Mouse (Mus musculus): ENCODE results near the gene Myo6. TPM values are rescaled to one million over a fixed set of nuclear protein-coding genes. Genes with fewer than 3 reads are reported as not detected.
A peak's percentile ranks its signal among the peaks of the same experiment; 100 is the strongest.

The Myo6 gene
- polyA plus RNA-seq, 1 experiment from 2014 or later: 15.2 TPM

DNA sequence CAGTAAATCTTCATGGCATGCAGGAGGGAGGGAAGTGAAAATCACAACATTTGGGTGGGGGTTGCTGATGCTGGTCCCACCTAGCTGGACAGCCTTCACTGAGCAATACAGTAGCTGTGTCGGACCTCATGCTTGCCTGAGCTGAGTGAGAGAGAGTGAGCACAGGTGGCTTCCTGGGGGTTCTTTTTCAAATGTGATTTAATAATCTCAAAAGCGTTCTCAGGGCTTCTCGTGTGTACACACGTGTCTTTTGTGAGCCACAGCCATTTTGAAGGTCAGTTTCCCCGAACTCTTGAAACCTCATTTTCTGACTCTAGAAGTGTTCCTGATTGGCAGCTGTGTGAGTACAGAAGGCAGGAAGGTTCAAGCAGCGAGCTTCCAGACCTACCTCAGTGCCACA is 177.7 kb downstream of the Myo6 start:
- Histone ChIP-seq H3K4me3 (ENCODE audit: control insufficient read depth in 1 of 2, insufficient read depth in 1 of 2, low read depth in 1 of 2, low read length in 2 of 2) (no peak overlapping the region), H3K27me3 (ENCODE audit: control insufficient read depth, insufficient read depth, low read length) (no peaks in the 10 kb centered on the region), H3K36me3 (ENCODE audit: control insufficient read depth, insufficient read depth, low read length) (no peaks in the 10 kb centered on the region), H3K9me3 (ENCODE audit: control insufficient read depth, low read length) (no peaks in the 10 kb centered on the region), H3K4me1 (ENCODE audit: control insufficient read depth in 2 of 2, insufficient read depth in 2 of 2, low read length in 2 of 2) (no peaks in the 10 kb centered on the region), H3K27ac (replicated peaks in 1 of 2; ENCODE audit: control insufficient read depth in 1 of 2, insufficient read depth in 1 of 2, low read depth in 2 of 2, low read length in 2 of 2) (no peak overlapping the region), H3K9ac (ENCODE audit: low read length) (no peak overlapping the region), H3K4me2 (ENCODE audit: low read length) (no peak overlapping the region)
- WGBS: 89% methylated on average over 6 of the region's 6 CpGs
- ATAC-seq (ENCODE audit: insufficient number of reproducible peaks, insufficient read depth, low FRiP score, low read depth): no peak

DNA sequence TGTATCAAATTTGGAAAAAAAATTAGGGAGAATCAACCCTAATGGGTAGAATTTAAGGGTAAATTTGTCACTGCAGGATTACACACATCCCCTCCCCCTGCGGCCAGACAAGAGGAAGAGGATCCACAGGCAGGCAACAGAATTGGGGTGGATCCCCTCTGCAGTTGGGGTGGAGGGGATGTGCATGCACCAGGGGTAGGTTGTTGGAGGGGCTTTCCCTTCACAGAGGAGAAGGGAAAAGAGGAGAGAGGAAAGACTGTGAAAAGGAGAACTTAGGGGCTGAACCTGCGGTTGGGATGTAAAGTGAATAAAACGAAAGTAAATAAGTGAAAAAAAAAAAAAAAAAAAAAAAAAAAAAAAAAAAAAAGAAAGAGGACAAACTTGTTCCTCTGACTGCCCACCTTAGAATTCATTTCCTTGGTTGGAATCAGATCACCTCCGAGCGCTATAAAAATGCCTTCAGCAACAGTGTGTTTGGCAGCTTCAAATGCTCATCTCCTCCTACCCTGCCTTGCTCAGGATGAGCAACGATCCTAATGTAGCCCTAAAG is 179.7 kb downstream of the Myo6 start:
- H3K36me3 ChIP-seq (ENCODE audit: control insufficient read depth, insufficient read depth, low read length): no peaks in the 10 kb centered on the region
- H3K27me3 ChIP-seq (ENCODE audit: control insufficient read depth, insufficient read depth, low read length): no peaks in the 10 kb centered on the region
- no peak overlapping the region for H3K27ac ChIP-seq (replicated peaks in 1 of 2; ENCODE audit: control insufficient read depth in 1 of 2, insufficient read depth in 1 of 2, low read depth in 2 of 2, low read length in 2 of 2)
- no peak overlapping the region for H3K9ac ChIP-seq (ENCODE audit: low read length)
- H3K4me1 ChIP-seq (ENCODE audit: control insufficient read depth in 2 of 2, insufficient read depth in 2 of 2, low read length in 2 of 2): no peaks in the 10 kb centered on the region
- no peak overlapping the region for H3K4me3 ChIP-seq (ENCODE audit: control insufficient read depth in 1 of 2, insufficient read depth in 1 of 2, low read depth in 1 of 2, low read length in 2 of 2)
- no peak for ATAC-seq (ENCODE audit: insufficient number of reproducible peaks, insufficient read depth, low FRiP score, low read depth)
- WGBS: 85% methylated on average over 6 of the region's 6 CpGs
- H3K9me3 ChIP-seq (ENCODE audit: control insufficient read depth, low read length): no peaks in the 10 kb centered on the region
- H3K4me2 ChIP-seq (ENCODE audit: low read length): no peak overlapping the region

DNA sequence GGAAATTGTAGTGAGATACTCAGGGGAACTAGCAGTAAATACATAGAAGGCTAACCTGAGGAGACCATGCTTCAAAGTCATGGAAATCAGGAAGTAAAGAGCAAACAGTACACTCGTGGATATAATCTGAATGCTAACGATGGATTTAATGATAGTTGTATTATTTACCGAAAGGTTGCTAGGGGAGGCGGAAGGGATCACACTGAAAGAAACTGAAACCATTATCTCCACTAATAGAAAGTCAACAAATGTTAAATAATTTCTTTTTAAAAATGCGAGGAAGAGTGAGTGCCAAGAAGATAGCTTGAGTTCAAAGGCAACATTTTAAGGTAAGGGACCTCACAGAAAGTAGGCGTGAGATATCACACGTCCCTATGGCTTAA is 186.5 kb downstream of the Myo6 start:
- Histone ChIP-seq H3K27ac (replicated peaks in 1 of 2; ENCODE audit: control insufficient read depth in 1 of 2, insufficient read depth in 1 of 2, low read depth in 2 of 2, low read length in 2 of 2) (no peak overlapping the region), H3K4me3 (ENCODE audit: control insufficient read depth in 1 of 2, insufficient read depth in 1 of 2, low read depth in 1 of 2, low read length in 2 of 2) (no peak overlapping the region), H3K9me3 (ENCODE audit: control insufficient read depth, low read length) (0 out of 2 replicates have a peak, but pooled peaks cover 3% of the 10 kb centered on the region), H3K4me2 (ENCODE audit: low read length) (peak overlapping the region; percentile 14; the same call in 1 of the 2 replicates), H3K36me3 (ENCODE audit: control insufficient read depth, insufficient read depth, low read length) (no peaks in the 10 kb centered on the region), H3K4me1 (ENCODE audit: control insufficient read depth in 2 of 2, insufficient read depth in 2 of 2, low read length in 2 of 2) (no peaks in the 10 kb centered on the region), H3K9ac (ENCODE audit: low read length) (no peak overlapping the region), H3K27me3 (ENCODE audit: control insufficient read depth, insufficient read depth, low read length) (no peaks in the 10 kb centered on the region)
- ATAC-seq (ENCODE audit: insufficient number of reproducible peaks, insufficient read depth, low FRiP score, low read depth): no peak
- 66% methylated on average over 7 of the region's 7 CpGs for WGBS

DNA sequence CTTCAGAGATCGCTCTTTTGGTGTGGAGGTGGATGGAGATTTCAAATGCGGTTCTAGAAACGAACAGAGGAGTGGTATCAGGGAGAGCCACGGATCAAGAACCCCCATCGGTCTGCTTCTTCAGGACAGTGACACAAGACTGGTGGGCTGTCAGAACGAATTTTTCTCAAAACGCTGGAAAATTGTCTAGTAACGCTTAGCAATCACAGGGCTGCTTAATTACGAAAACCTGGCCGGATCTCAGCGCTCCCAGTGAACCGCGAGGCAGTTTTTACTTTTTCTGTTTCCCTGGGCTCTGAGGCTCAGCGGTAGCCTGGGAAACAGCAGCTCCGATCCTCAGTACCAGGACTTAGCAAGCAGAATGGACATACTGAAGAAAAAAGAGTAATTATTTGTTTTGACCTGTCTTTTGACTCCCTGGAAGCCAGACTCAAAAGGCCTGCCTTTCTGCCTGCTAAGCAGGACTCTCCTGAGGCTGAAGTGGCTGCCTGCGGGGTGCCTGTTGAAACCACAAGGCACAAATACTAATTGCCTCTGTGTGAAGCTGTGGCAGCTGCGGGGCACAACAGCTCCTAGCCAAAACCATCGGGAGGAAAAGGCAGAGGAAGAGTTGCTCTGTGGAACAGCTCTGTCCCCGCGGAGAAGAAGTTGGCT is 187.0 kb downstream of the Myo6 start:
- no peak overlapping the region for H3K27ac ChIP-seq (replicated peaks in 1 of 2; ENCODE audit: control insufficient read depth in 1 of 2, insufficient read depth in 1 of 2, low read depth in 2 of 2, low read length in 2 of 2)
- no peak for ATAC-seq (ENCODE audit: insufficient number of reproducible peaks, insufficient read depth, low FRiP score, low read depth)
- no peaks in the 10 kb centered on the region for H3K27me3 ChIP-seq (ENCODE audit: control insufficient read depth, insufficient read depth, low read length)
- H3K4me1 ChIP-seq (ENCODE audit: control insufficient read depth in 2 of 2, insufficient read depth in 2 of 2, low read length in 2 of 2): no peaks in the 10 kb centered on the region
- no peak overlapping the region for H3K4me3 ChIP-seq (ENCODE audit: control insufficient read depth in 1 of 2, insufficient read depth in 1 of 2, low read depth in 1 of 2, low read length in 2 of 2)
- 46% methylated on average over 20 of the region's 20 CpGs for WGBS
- H3K36me3 ChIP-seq (ENCODE audit: control insufficient read depth, insufficient read depth, low read length): no peaks in the 10 kb centered on the region
- 0 out of 2 replicates have a peak, but pooled peaks cover 3% of the 10 kb centered on the region for H3K9me3 ChIP-seq (ENCODE audit: control insufficient read depth, low read length)
- H3K4me2 ChIP-seq (ENCODE audit: low read length): peak overlapping the region; percentile 14
- no peak overlapping the region for H3K9ac ChIP-seq (ENCODE audit: low read length)

DNA sequence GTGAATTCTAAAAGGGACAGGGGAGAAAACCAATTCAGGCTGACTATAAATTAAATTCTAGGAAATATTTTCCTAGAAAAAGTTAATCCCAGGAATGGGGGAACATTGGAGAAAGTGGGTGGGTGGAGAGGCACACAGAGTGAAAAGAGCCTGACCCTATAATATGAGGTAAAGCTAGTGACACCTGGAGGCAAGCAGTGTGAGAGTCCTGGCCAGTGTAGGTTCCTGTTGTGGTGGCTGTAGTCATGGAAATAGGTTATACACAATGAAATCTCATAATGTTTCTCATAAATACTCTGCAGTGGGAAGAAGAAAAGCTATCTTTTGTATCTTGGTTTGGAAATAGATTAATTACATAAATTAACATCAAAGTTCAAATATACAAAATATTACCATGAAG is 195.2 kb downstream of the Myo6 start:
- no peak for ATAC-seq (ENCODE audit: insufficient number of reproducible peaks, insufficient read depth, low FRiP score, low read depth)
- Histone ChIP-seq H3K27me3 (ENCODE audit: control insufficient read depth, insufficient read depth, low read length) (no peaks in the 10 kb centered on the region), H3K4me2 (ENCODE audit: low read length) (no peak overlapping the region), H3K4me3 (ENCODE audit: control insufficient read depth in 1 of 2, insufficient read depth in 1 of 2, low read depth in 1 of 2, low read length in 2 of 2) (no peak overlapping the region), H3K9me3 (ENCODE audit: control insufficient read depth, low read length) (no peaks in the 10 kb centered on the region), H3K27ac (replicated peaks in 1 of 2; ENCODE audit: control insufficient read depth in 1 of 2, insufficient read depth in 1 of 2, low read depth in 2 of 2, low read length in 2 of 2) (no peak overlapping the region), H3K9ac (ENCODE audit: low read length) (no peak overlapping the region), H3K4me1 (ENCODE audit: control insufficient read depth in 2 of 2, insufficient read depth in 2 of 2, low read length in 2 of 2) (no peaks in the 10 kb centered on the region), H3K36me3 (ENCODE audit: control insufficient read depth, insufficient read depth, low read length) (no peaks in the 10 kb centered on the region)

Other genes starting within 250 kb of the Myo6 start
- 33.9 and 39.3 TPM in 2 replicates for gene Filip1, start 152.2 kb upstream of the Myo6 start, polyA plus RNA-seq (2014; fragmentation: Nextera tagmentation; extraction: Ambion mirVana)
- 51.7 and 52.3 TPM in 2 replicates for gene Senp6, start 98.1 kb upstream of the Myo6 start, polyA plus RNA-seq (2014; fragmentation: Nextera tagmentation; extraction: Ambion mirVana)